Mouse (Mus musculus): ENCODE measurements around the gene Pacsin3. TPM values are rescaled to one million over a fixed set of nuclear protein-coding genes. Genes with fewer than 3 reads are reported as not detected.
A peak's percentile ranks its signal among the peaks of the same experiment; 100 is the strongest.

The Pacsin3 gene
- total RNA-seq, 2 experiments from 2014 or later, result 45.6 to 46.1 TPM

- DNase-seq (ENCODE audit: low spot score in 2 of 2), result no peak
Measured at GRCm38 (mm10) chr2:91300784-91301183, 45.0 kb downstream of the Pacsin3 start.

- no peak for DNase-seq (ENCODE audit: low spot score in 2 of 2)
Measured at GRCm38 (mm10) chr2:91301836-91302235, 46.1 kb downstream of the Pacsin3 start.

- peak; percentile 44 to 48 for DNase-seq (ENCODE audit: low spot score in 2 of 2)
Measured at GRCm38 (mm10) chr2:91302845-91303244, 47.1 kb downstream of the Pacsin3 start.

- no peak for DNase-seq (ENCODE audit: low spot score in 2 of 2)
Measured at GRCm38 (mm10) chr2:91305926-91306325, 50.2 kb downstream of the Pacsin3 start.

- DNase-seq (ENCODE audit: low spot score in 2 of 2), result no peak
Measured at GRCm38 (mm10) chr2:91306589-91306988, 50.8 kb downstream of the Pacsin3 start.

- no peak for DNase-seq (ENCODE audit: low spot score in 2 of 2)
Measured at GRCm38 (mm10) chr2:91308680-91309079, 52.9 kb downstream of the Pacsin3 start.

- DNase-seq (ENCODE audit: low spot score in 2 of 2), result no peak
Measured at GRCm38 (mm10) chr2:91309546-91309945, 53.8 kb downstream of the Pacsin3 start.

- no peak for DNase-seq (ENCODE audit: low spot score in 2 of 2)
Measured at GRCm38 (mm10) chr2:91312578-91313311, 57.0 kb downstream of the Pacsin3 start.

- no peak for DNase-seq (ENCODE audit: low spot score in 2 of 2)
Measured at GRCm38 (mm10) chr2:91314184-91314583, 58.4 kb downstream of the Pacsin3 start.

Other genes with a start within 250 kb of the Pacsin3 start
- gene Rapsn, start 220.3 kb upstream of the Pacsin3 start, total RNA-seq (2021), result under 1 TPM; 0.49 to 0.70 TPM
- gene Psmc3, start 201.9 kb upstream of the Pacsin3 start, total RNA-seq (2021), result 100 to 1,000 TPM; 210 to 211 TPM
- 10 to 100 TPM; 26.8 to 31.8 TPM for gene Slc39a13, start 185.5 kb upstream of the Pacsin3 start, total RNA-seq (2021)
- gene Spi1, start 173.6 kb upstream of the Pacsin3 start, total RNA-seq (2021), result 1 to 10 TPM; 3.2 to 3.6 TPM
- under 1 TPM; 0.12 TPM for gene Mybpc3, start 137.8 kb upstream of the Pacsin3 start, total RNA-seq (2021)
- 100 to 1,000 TPM; 222 to 228 TPM for gene Madd, start 72.1 kb upstream of the Pacsin3 start, total RNA-seq (2021)
- 1 to 10 TPM; 3.5 to 3.6 TPM for gene Nr1h3, start 53.1 kb upstream of the Pacsin3 start, total RNA-seq (2021)
- 10 to 100 TPM; 49.5 TPM for gene Acp2, start 53.1 kb upstream of the Pacsin3 start, total RNA-seq (2021)
- gene Ddb2, start 19.0 kb upstream of the Pacsin3 start, total RNA-seq (2021), result 10 to 100 TPM; 10.9 to 13.5 TPM
- gene Arfgap2, start 9.0 kb downstream of the Pacsin3 start, total RNA-seq (2021), result 10 to 100 TPM; 70.0 to 72.7 TPM
- 100 to 1,000 TPM in 1 of 2 experiments, 10 to 100 TPM in 1; 92.1 to 103 TPM for gene 1110051M20Rik, start 188.8 kb downstream of the Pacsin3 start, total RNA-seq (2021)
- 10 to 100 TPM; 21.0 to 23.1 TPM for gene Lrp4, start 201.6 kb downstream of the Pacsin3 start, total RNA-seq (2021)

Data from left cerebral cortex, adult 18-20 months (tissue).